Mouse (Mus musculus): ENCODE results near the gene Dmrta2.

- no peak for TF ChIP-seq POLR2AphosphoS5 (IDR thresholded peaks at IDR 0.05; ENCODE audit: insufficient replicate concordance, low read depth, low read length)
- TF ChIP-seq GATA2 (IDR thresholded peaks at IDR 0.05; ENCODE audit: borderline replicate concordance, low read depth, low read length), result no peak
Measured at GRCm38 (mm10) chr4:109930935-109931334, 46.9 kb upstream of the Dmrta2 start.
